Mouse (Mus musculus) lung, adult 18-20 months (tissue): ENCODE results near the gene Olfr767.
"Not testable (repeated sequence)": the region's sequence is repeated elsewhere in the genome, so short reads cannot be mapped to it uniquely, and the experiment has no call there.

Source experiments
- DNase-seq, 2 experiments: peaks; one replicate each; pipeline ENCODE4 v3.0.0; 2022; ENCODE audit warnings: mixed read lengths in 2 of 2

Gene Olfr767

DNA sequence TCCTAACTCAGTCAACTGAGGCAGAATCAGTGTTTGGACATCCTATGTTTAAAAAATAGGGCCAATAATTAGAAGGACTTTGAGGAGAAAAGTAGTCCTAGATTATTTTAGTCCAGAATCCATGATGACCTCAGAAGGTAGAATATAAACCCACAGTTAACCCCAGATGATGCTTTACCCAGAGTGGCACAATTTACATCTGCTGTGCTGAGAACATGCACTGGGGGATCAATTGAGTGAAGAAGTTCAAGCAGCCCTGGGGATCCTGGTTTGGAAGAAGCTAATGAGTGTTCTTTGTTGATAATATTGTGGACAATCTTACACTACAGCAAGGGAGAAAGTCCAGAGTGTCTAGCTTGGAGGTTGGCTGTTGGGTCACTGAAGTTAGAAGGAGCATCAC lies at the start of gene Olfr767:
Gene Olfr767, minus strand, starts transcription at position 101 of the 400 bp plus-strand sequence.
- not testable (repeated sequence) for DNase-seq

DNA sequence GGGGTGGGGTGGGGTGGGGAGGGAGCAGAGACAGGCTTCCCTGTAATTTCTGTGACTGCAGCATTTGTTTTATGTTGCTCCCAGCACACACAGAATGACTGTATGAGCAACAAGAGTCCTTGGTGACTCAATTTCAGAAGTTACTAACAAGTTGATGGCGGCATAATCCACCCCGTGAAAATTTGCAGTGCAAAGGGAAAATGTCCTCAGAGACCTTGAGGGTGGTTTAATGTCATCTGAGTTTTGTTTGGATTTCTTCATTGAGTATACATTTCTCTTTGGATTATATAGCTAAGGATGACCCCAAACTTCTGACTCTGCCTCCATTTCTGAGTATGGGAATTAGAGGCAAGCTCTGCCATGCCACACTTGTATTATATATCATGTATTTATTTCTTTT lies 35.1 kb upstream of the Olfr767 start, which contains the start of gene Olfr769:
Gene Olfr769, minus strand, starts transcription at position 101 of the 400 bp plus-strand sequence.
- no peak for DNase-seq

DNA sequence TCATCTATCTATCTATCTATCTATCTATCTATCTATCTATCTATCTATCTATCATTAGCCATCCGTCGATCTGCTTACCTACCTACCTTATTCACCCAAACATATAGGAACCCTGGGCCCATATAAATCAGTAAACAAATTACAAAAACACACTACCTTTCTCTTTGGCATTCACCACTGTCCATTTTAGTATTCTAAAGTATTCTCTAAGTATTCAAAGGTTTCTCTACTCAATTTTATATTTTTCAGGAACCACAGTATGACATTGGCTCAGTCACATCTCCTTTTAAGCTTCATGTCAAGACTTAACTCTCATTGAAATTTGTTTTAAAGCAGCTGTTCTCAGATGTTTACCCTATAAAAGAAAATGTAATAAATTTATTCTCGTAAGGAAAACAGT lies 32.4 kb upstream of the Olfr767 start:
- no peak for DNase-seq

DNA sequence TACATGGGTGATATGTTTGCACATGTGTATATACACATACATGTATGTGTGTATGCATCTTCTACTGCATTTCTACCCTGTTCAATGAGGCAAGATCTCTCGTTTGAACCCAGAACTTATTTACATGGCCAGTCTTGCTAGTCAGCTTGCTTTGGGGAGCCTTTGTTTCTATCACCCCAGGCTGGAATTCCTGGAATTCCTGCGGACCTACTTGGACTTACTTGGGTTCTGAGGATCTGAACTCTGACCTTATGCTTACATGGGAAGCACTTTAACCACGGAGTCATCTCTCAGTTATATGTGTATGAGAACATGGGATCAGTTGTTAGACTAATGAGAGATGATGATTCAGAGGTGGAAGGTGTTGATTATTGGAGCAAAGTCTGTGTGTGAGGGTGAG lies 18.5 kb upstream of the Olfr767 start:
- no peak for DNase-seq

DNA sequence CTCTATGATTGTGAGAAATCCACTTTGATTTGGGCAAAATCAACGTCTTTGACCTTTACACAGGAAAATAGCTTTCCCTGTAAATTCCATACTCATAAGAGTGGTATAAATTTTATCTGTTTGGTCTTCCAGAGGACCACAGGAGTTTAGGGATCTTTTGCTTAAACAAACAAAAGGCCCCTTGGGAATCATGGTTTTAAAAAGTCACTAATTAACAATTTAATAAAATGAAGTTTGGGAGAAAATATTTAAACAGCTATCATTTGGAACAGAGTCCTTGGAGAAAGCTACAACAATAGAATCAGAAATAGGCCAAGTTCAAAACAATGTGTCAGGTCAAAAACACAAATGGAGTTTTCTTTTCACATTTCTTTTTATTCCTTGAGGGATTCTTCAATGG lies 16.6 kb upstream of the Olfr767 start, which contains the start of gene Olfr768:
Gene Olfr768, minus strand, starts transcription at position 101 of the 400 bp plus-strand sequence.
- DNase-seq: no peak

DNA sequence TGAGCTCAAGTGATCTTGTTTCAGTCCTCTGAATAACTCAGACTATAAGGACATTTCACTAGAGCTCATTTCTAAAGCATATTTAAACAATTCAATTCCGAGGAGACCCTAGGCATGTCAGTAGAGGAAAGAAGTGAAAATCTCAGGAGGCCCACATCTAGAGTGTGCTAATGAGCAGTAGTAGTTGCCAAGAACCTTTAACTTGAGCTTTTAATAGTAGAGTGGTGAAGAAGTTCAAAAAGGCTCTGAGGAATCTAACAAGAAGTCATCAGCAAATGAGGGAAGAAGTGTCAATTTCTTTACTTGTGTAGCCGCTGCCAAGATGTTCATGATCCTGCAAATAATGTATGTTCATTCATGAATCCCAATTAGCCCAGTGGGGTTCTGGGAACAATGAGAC lies 13.8 kb downstream of the Olfr767 start, which contains the start of gene Olfr766-ps1:
Gene Olfr766-ps1, minus strand, starts transcription at position 101 of the 400 bp plus-strand sequence.
- DNase-seq: no peak

DNA sequence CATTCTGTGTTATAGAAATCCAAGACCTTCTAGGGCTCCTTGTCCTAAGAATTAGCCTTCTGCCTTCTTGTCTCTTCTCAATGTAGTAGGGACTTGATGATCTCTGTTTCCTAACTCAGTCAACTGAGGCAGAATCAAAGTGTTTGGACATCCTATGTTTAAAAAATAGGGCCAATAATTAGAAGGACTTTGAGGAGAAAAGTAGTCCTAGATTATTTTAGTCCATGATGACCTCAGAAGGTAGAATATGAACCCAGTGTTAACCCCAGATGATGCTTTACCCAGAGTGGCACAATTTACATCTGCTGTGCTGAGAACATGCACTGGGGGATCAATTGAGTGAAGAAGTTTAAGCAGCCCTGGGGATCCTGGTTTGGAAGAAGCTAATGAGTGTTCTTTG lies 32.8 kb downstream of the Olfr767 start, which contains the start of gene Olfr765:
Gene Olfr765, minus strand, starts transcription at position 101 of the 400 bp plus-strand sequence.
- DNase-seq: not testable (repeated sequence)

DNA sequence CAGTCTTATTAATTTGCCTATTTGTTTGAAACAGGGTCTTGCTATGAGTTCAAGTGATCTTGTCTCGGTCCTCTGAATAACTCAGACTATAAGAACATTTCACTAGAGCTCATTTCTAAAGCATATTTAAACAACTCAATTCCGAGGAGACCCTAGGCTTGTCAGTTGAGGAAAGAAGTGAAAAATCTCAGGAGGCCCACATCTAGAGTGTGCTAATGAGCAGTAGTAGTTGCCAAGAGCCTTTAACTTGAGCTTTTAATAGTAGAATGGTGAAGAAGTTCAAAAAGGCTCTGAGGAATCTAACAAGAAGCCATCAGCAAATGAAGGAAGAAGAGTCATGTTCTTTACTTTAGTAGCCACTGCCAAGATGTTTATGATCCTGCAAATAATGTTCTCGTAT lies 42.9 kb downstream of the Olfr767 start, which contains the start of gene Olfr764-ps1:
Gene Olfr764-ps1, minus strand, starts transcription at position 101 of the 400 bp plus-strand sequence.
- DNase-seq: no peak

DNA sequence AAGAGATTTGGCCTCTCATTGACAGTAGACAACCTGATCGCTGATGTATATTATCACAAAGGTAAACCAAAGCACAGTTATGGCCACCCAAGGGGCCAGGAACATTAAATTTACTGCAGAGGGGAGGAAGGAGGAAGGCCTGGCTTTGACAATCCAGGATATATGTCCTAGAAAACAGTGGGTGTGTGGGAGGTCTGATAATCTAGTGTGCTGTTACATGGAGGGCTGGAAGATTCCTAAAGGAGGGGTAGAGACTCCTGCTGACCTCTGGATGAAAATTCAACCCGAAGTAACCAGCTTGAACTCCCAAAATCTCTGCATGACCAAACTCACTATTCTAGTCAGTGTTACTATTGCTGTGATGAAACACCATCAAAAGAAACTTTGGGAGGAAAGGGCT lies 54.4 kb downstream of the Olfr767 start:
- no peak for DNase-seq

DNA sequence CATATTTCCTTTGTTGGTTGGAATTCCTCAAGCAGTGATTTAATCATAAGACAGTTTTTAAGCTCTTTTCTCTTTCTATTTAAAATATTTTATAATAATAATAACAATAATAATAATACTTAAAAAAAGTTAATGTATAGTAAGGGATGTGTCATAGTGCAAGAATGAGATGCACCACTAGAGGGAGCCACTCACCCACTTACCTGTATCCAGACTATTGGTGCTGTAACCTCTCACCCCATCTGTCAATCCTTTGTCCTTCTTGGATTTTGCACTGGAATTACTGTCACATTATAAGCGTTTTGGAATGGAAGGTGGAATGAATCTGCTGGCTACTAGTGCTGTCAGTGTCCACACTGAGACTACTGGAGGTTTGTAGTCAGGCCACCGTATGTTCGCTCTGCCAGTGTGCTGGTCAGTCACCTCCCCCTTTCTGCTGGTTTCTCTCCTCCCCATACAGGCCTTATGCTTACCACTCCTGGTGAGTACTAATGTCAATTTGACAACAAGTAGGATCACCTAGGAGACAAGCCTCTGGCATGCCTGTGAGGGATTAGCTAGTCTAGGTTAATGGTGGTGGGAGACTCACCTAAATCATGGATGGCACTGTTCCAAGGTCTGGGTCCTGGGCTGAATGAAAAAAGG lies 56.6 kb downstream of the Olfr767 start:
- peak in 1 of 2 experiments; percentile 4 for DNase-seq
